Mouse (Mus musculus): ENCODE results near the gene Gm10282. TPM values are rescaled to one million over a fixed set of nuclear protein-coding genes. Genes with fewer than 3 reads are reported as not detected.

Gm10282 gene
- total and polyA plus RNA-seq, 3 experiments = 18.3 to 176 (median 76.4) TPM

- no peak overlapping the region for H3K9ac ChIP-seq (ENCODE audit: insufficient read depth, low read depth)
- in situ Hi-C loops (cut with MboI; ENCODE audit: low pct_ligation_motif_present, low pct_unique_long_range_greater_than_20kb, low sequenced_read_pairs) = no loop called here
Observed at GRCm38 (mm10) chr8:72271051-72271660, 33.9 kb downstream of the Gm10282 start.

GRCm38 (mm10) chr8:72270606-72271005, 34.5 kb downstream of the Gm10282 start:
- dilution Hi-C loops (cut with MboI; ENCODE audit: extremely low pct_ligation_motif_present, extremely low pct_unique_long_range_greater_than_20kb, low sequenced_read_pairs) (no loop called here), in situ Hi-C loops (cut with MboI; ENCODE audit: low pct_ligation_motif_present, low pct_unique_long_range_greater_than_20kb, low sequenced_read_pairs) (no loop called here)
- no peaks in the 10 kb centered on the region for H3K27me3 ChIP-seq (replicated peaks)
- no peak overlapping the region for H3K27ac ChIP-seq (ENCODE audit: insufficient read depth, low read depth)
- H3K9ac ChIP-seq (ENCODE audit: insufficient read depth, low read depth) = no peak overlapping the region
- H3K4me2 ChIP-seq (ENCODE audit: insufficient read depth, low read depth, poor library complexity, severe bottlenecking) = no peak overlapping the region
- peaks cover 2% of the 10 kb centered on the region for H3K9me3 ChIP-seq (replicated peaks; ENCODE audit: low read length)
- no peaks in the 10 kb centered on the region for H3K79me2 ChIP-seq (replicated peaks; ENCODE audit: control insufficient read depth, extremely low read depth, insufficient read depth, poor library complexity, severe bottlenecking)
- peak; percentile 72 for DNase-seq (ENCODE audit: extremely low read depth)
- H3K36me3 ChIP-seq (replicated peaks in 1 of 2; ENCODE audit: control insufficient read depth in 1 of 2, insufficient read depth in 1 of 2, low read length in 1 of 2) = no peaks in the 10 kb centered on the region
- H3K4me1 ChIP-seq (ENCODE audit: control insufficient read depth in 1 of 2, insufficient read depth in 2 of 2) = peaks cover 21 to 78% of the 10 kb centered on the region in 2 experiments
- H3K4me3 ChIP-seq (replicated peaks in 1 of 3; ENCODE audit: low read depth in 2 of 3, low read length in 2 of 3, poor library complexity in 1 of 3) = no peak overlapping the region
- TF ChIP-seq CHD1 (IDR thresholded peaks at IDR 0.05; ENCODE audit: low read depth, low read length) (no peak), KAT2A (IDR thresholded peaks at IDR 0.05; ENCODE audit: insufficient replicate concordance, low read length) (no peak), JUND (conservative IDR thresholded peaks at IDR 0.05; ENCODE audit: low read depth, low read length) (no peak), MAFK (IDR thresholded peaks at IDR 0.05; ENCODE audit: insufficient replicate concordance, low read length) (0 out of 2 replicates have a peak, but pooled peaks have one; percentile 23), IRF4 (IDR thresholded peaks at IDR 0.05; ENCODE audit: low read depth, low read length) (peak; percentile 90), MAZ (IDR thresholded peaks at IDR 0.05; ENCODE audit: low read depth, low read length) (no peak), ZMIZ1 (IDR thresholded peaks at IDR 0.05; ENCODE audit: low read depth, low read length) (no peak), EP300 (IDR thresholded peaks at IDR 0.05; ENCODE audit: low read length) (peak; percentile 75), GABPA (IDR thresholded peaks at IDR 0.05; ENCODE audit: insufficient replicate concordance, low read depth, low read length) (no peak), SMC3 (IDR thresholded peaks at IDR 0.05; ENCODE audit: low read depth, low read length) (peak; percentile 19; the same call in 1 of the 2 replicates), TBP (conservative IDR thresholded peaks at IDR 0.05; ENCODE audit: low read depth, low read length) (no peak), ELF1 (IDR thresholded peaks at IDR 0.05; ENCODE audit: low read depth, low read length) (no peak), PAX5 (IDR thresholded peaks at IDR 0.05; ENCODE audit: low read length) (no peak), JUN (IDR thresholded peaks at IDR 0.05; ENCODE audit: insufficient read depth, low read depth, low read length) (no peak), MXI1 (IDR thresholded peaks at IDR 0.05; ENCODE audit: low read depth, low read length) (no peak; the same call in 1 of the 2 replicates), MYC (IDR thresholded peaks at IDR 0.05; ENCODE audit: low read depth, low read length) (no peak; the same call in none of the 2 replicates), MAX (IDR thresholded peaks at IDR 0.05; ENCODE audit: low read length) (peak; percentile 31; the same call in 1 of the 2 replicates), USF2 (conservative IDR thresholded peaks at IDR 0.05; ENCODE audit: low read depth, low read length) (no peak), MEF2A (IDR thresholded peaks at IDR 0.05; ENCODE audit: borderline replicate concordance, low read depth, low read length) (peak; percentile 64), CHD2 (IDR thresholded peaks at IDR 0.05; ENCODE audit: low read length) (no peak), BHLHE40 (IDR thresholded peaks at IDR 0.05; ENCODE audit: low read depth, low read length) (peak; percentile 81), ZC3H11A (IDR thresholded peaks at IDR 0.05; ENCODE audit: low read depth, low read length) (no peak), ZKSCAN1 (IDR thresholded peaks at IDR 0.05; ENCODE audit: borderline replicate concordance, low read depth, low read length) (no peak), POLR2A (IDR thresholded peaks at IDR 0.05; ENCODE audit: low read depth, low read length) (no peak), NRF1 (IDR thresholded peaks at IDR 0.05; ENCODE audit: low read depth, low read length) (0 out of 2 replicates have a peak, but pooled peaks have one; percentile 26), RCOR1 (conservative IDR thresholded peaks at IDR 0.05; ENCODE audit: low read depth, low read length) (no peak), POLR2AphosphoS2 (IDR thresholded peaks at IDR 0.05; ENCODE audit: low read depth, low read length) (no peak), UBTF (IDR thresholded peaks at IDR 0.05; ENCODE audit: low read depth, low read length) (peak; percentile 39; the same call in 1 of the 2 replicates), USF1 (IDR thresholded peaks at IDR 0.05; ENCODE audit: low read depth, low read length) (no peak), ETS1 (conservative IDR thresholded peaks at IDR 0.05; ENCODE audit: low read depth, low read length) (peak; percentile 53; the same call in 1 of the 2 replicates), CTCF (conservative IDR thresholded peaks at IDR 0.05 in 1 of 2, IDR thresholded peaks at IDR 0.05 in 1 of 2; ENCODE audit: low read depth in 2 of 2, low read length in 2 of 2) (peak in 1 of 2 experiments; percentile 19; a peak in 2 of 4 replicates), E2F4 (IDR thresholded peaks at IDR 0.05; ENCODE audit: insufficient replicate concordance, low read depth, low read length) (no peak)

More at GRCm38 (mm10) chr8:72271051-72271660, 33.9 kb downstream of the Gm10282 start:
- H3K9me3 ChIP-seq (replicated peaks; ENCODE audit: low read length) = peaks cover 2% of the 10 kb centered on the region
- H3K79me2 ChIP-seq (replicated peaks; ENCODE audit: control insufficient read depth, extremely low read depth, insufficient read depth, poor library complexity, severe bottlenecking) = no peaks in the 10 kb centered on the region
- no peaks in the 10 kb centered on the region for H3K27me3 ChIP-seq (replicated peaks)
- no peak overlapping the region for H3K4me3 ChIP-seq (replicated peaks in 1 of 3; ENCODE audit: low read depth in 2 of 3, low read length in 2 of 3, poor library complexity in 1 of 3)
- no peak overlapping the region for H3K4me2 ChIP-seq (ENCODE audit: insufficient read depth, low read depth, poor library complexity, severe bottlenecking)
- H3K27ac ChIP-seq (ENCODE audit: insufficient read depth, low read depth) = no peak overlapping the region
- peaks cover 21 to 82% of the 10 kb centered on the region in 2 experiments for H3K4me1 ChIP-seq (ENCODE audit: control insufficient read depth in 1 of 2, insufficient read depth in 2 of 2)
- no peak for DNase-seq (ENCODE audit: extremely low read depth)
- no peaks in the 10 kb centered on the region for H3K36me3 ChIP-seq (replicated peaks in 1 of 2; ENCODE audit: control insufficient read depth in 1 of 2, insufficient read depth in 1 of 2, low read length in 1 of 2)
- TF ChIP-seq ZNF384 (IDR thresholded peaks at IDR 0.05; ENCODE audit: low read depth, low read length) (no peak), USF1 (IDR thresholded peaks at IDR 0.05; ENCODE audit: low read depth, low read length) (0 out of 2 replicates have a peak, but pooled peaks have one; percentile 15)
- dilution Hi-C loops (cut with MboI; ENCODE audit: extremely low pct_ligation_motif_present, extremely low pct_unique_long_range_greater_than_20kb, low sequenced_read_pairs) = no loop called here
